Mouse (Mus musculus) CD4-positive, CD25-positive, alpha-beta regulatory T cell, adult 2 months (primary cell): ENCODE measurements around the gene Nhp2.

Experiments used
- DNase-seq: peaks from one replicate; pipeline ENCODE4 v3.0.0-alpha.2; 2012; ENCODE audit warnings: low read depth, low spot score

The Nhp2 gene

GRCm38 (mm10) chr11:51619409-51620060, at the start of gene Nhp2:
Nhp2 (plus strand) TSS chr11:51619735.
- DNase-seq = peak; percentile 91

GRCm38 (mm10) chr11:51576454-51576853, 43.1 kb upstream of the Nhp2 start:
- DNase-seq = no peak

- DNase-seq = peak; percentile 72
These were observed 41.9 kb upstream of the Nhp2 start for GRCm38 (mm10) chr11:51577587-51577986.

DNA sequence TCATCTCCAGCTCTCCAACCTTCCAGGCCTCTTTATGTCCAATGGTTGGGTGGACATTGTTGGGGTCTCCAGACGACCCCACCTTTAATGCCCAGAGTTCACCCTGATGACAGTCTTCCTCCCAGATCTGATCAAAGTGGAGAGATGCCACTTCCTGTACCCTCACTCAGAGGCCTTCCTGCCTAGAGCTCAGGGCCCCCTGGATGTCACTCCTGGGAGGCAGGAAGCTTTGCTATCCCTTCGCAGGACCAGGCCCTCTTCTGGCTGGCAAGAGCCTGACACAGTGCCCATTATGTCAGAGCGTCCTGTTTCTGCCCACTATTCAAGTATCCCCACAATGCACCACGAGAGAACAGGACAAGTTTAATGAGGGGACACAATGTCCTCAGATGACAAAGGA, 40.5 kb upstream of the Nhp2 start:
- no peak for DNase-seq

GRCm38 (mm10) chr11:51582713-51583112, 36.8 kb upstream of the Nhp2 start:
- DNase-seq = peak; percentile 78

- no peak for DNase-seq
These were observed 35.5 kb upstream of the Nhp2 start for GRCm38 (mm10) chr11:51584057-51584430.

DNA sequence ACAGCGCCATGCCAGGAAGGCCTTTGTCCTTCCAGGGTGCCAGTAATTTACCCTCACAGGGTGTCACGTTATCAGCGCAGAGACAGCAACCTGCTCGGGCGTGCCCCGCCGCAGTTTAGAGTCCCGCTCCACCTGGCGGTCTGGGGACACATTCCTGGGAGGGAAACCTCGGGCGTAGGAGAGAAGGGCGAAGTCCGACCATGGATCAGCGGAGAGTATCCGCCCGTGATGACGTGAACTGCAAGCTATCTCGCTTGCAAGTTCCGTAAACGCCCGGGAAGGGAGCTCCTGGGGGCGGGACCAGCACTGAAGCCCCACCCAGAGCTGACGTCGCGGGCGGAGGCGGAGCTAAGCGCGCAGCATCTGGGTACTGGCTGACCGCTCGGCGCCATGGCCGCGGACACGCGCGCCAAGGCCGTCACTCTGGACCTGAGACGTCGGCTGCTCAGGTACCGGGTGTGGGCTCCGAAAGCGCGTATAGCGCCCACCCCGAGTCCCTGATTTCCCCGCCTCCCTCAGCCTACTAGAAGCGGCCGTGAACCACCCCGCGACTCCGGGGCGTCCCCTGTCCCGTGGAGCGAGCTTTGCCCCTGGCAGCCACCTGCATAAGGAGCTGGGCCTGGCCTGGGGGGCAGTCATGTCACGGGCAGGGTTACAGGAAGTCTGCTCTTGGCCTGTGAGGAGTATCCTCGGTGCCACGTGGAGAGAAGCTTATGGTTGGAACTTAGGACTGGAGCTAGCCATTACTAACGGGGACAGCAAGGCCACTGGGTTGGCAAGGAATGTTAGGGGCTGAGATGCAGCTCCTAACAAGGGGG, 34.9 kb upstream of the Nhp2 start, which contains the start of gene Phykpl:
Gene Phykpl (plus strand): TSS at position 327 of the 818 bp plus-strand sequence.
- peak; percentile 95 for DNase-seq

DNA sequence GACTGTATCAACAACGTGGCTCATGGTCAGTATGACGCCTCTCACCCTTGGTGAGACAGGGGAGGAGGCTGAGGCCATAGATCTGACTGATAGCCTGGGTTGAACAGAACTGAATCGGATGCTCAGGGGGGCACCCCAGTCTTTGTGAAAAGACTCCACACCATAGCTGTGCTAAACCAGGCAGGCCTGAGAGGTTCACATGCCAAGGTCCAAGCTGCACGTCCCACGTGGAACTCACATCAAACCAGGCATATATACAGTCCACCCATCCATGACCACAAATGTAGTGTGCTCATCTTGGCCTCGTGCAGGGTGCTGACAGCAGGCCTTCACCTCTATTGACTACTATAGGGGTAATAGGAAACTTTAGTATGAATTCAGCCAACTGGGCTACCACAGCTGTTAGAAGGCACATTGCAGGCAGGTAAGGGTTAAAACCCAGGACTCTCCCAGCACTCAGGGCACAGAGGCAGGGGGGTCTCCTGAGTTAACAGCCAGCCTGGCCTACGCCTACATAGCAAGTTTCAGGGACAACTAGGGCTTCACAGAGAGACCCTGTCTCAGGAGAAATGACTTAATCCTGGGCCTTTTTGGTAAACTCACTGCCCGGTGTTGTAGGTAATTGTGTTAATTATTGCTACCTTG, 33.8 kb upstream of the Nhp2 start:
- peak; percentile 17 for DNase-seq

DNA sequence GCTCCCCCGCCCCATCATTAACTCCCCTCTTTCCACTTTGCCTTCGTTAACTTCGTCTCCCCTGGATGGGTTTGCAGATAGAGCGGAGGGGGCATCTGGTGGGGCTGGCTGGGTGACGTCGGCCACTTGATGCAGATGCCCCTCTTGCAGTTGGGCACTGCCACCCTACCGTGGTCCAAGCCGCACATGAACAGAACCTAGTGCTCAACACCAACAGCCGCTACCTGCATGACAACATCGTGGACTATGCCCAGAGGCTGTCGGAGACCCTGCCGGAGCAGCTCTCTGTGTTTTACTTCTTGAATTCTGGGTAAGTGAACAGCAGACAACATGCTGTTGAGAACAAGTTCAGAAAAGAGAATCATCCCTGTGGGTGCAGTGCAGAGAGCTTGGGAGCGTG, 33.1 kb upstream of the Nhp2 start:
- DNase-seq = no peak

DNA sequence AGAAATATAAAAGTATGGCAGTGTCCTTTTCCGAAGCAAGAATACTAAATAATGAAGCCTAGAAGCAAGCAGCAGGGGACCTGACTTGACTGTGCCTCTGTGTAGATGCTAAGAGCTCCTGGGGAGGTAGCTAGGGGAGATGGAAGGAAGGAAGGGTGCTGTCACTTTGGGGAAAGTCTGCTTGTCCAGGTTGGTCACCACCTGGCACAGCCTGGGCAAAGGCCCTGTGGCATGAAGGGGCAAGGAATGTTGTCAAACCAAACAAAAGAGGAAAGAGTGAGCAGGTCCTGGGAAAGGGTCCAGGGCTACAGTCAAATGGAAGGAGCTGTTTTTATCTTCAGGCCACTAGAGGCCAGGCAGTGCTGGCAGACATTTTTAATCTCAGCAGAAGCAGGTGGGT, 32.5 kb upstream of the Nhp2 start:
- no peak for DNase-seq

- DNase-seq = peak; percentile 38
These were observed 30.7 kb upstream of the Nhp2 start for GRCm38 (mm10) chr11:51588833-51589232.

DNA sequence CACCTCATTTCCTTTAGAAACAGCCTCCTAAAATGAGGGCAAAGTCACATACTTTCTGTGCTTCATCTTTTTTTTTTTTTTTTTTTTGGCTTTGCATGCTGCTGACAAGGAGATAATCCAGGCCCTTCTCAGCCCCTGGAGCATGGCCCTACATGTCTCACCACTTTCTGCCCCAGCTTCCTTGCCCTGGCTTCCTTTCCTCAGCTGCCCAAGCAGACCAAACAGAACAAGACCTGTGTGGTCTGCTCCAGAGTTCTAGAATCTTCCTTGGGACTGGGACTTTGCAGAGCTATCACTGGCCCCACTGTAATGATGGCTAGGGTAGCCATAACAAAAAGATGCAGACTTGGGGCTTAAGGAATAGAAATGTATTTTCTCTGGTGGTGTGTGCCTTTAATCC, 29.5 kb upstream of the Nhp2 start:
- DNase-seq = no peak

DNA sequence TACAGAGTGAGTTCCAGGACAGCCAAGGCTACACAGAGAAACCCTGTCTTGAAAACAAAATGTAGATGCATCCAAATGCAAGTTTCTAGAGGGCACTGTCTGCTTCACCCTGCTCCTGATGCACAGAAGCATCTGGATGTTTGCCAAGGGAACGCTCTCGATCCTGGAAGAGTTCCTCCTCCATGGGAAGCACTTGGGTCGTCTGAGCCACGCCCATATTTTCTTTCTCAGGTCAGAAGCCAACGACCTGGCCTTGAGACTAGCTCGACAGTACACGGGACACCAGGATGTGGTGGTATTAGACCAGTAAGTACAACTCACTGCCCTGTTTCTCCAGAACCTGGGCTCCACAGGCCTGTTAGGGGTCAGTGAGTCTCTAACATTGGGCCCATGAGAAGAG, 28.4 kb upstream of the Nhp2 start:
- DNase-seq = no peak

GRCm38 (mm10) chr11:51591915-51592314, 27.6 kb upstream of the Nhp2 start:
- DNase-seq = no peak

- DNase-seq = no peak
These were observed 26.2 kb upstream of the Nhp2 start for GRCm38 (mm10) chr11:51593368-51593767.

GRCm38 (mm10) chr11:51593849-51594248, 25.7 kb upstream of the Nhp2 start:
- no peak for DNase-seq

DNA sequence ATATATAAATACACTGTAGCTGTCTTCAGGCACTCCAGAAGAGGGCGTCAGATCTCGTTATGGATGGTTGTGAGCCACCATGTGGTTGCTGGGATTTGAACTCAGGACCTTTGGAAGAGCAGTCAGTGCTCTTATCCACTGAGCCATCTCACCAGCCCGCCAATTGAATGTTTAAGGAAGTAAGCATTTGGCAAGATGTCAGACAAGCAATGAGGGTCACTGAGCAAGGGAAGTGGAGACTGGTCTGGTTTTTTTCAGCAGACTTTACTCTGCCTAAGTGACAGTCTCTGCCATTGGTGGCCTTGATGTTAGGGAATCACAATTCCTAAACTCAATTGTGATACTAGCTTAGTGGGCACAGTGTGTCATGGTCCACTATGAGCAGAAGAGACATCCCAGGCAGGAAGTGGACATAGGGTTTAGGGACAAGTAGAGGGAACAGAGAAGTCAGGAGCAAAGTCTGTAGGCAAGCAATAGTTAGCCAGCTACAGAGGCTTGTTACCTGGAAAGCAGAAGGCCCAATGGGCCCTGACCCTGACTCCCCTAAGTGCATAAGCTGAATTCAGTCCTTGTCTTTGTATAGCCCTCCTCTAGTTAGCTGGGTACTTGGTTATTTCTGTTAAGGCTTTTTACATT, 24.7 kb upstream of the Nhp2 start:
- DNase-seq = no peak

GRCm38 (mm10) chr11:51595459-51596083, 24.0 kb upstream of the Nhp2 start:
- DNase-seq = no peak

GRCm38 (mm10) chr11:51597553-51597952, 22.0 kb upstream of the Nhp2 start:
- no peak for DNase-seq

DNA sequence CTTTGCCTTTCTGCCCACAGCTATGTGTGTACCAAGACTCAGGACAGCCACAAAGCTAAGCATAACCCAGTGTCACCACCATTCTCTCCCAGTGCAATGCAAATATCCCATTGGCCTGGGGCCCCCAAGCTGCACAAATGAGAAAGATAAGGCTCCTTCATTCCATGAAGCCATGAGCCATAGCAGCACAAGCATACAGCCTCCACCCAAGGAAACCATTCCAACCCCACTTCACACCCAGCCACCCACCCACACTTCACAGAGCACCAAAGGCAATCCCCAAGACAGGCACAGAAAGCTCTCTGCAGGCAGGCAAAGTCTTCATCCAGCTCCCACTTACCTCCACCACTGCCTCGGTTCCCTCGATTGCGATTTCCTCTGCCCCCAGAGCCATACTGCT, 17.3 kb upstream of the Nhp2 start:
- DNase-seq = no peak

GRCm38 (mm10) chr11:51605602-51606446, 13.7 kb upstream of the Nhp2 start:
- DNase-seq = peak; percentile 93
